Mouse (Mus musculus): ENCODE data around the gene Arhgap44. TPM values are rescaled to one million over a fixed set of nuclear protein-coding genes. Genes with fewer than 3 reads are reported as not detected.

Arhgap44 gene
- polyA plus RNA-seq, 1 experiment from 2014 or later = 16.9 TPM

DNA sequence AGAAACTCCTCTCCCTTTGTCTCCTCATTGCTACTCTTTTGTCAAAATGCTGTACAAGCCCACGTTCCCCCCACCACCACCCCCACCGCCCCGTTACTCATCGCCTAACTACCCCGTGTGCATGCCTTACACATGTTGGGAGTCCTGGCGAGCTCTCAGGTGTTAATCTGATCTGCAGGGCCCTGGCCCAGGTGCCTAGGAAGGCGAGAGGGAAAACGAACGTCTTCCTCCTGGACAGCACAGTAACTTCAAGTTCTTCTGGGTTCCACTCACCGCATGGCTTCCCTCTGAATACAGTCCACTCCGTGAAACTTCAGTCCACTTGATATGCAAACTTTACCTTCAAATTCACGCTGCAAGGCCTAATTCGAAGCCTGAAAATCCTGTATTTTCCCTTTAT, 97.6 kb downstream of the Arhgap44 start:
- 88% methylated on average over 13 of the region's 13 CpGs for WGBS

DNA sequence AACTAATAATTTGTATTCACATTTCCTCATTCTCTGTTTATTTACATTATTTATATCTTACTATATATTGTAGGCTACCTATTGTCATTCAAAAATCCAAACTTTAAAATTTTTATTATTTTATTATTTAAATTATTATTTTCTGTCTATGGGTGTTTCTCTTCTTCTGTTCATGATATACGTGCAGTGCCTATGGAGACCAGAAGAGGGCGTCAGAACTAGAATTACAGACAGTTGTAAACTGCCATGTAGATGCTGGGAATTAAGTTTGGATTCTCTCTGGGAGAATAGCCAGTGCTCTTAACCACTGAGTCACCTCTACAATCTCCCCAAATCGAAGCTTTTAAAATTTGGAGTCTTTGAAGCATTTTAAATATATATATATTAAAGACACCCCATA, 101.3 kb downstream of the Arhgap44 start:
- no peaks in the 10 kb centered on the region for H3K36me3 ChIP-seq (replicated peaks)
- peaks cover 7% of the 10 kb centered on the region for H3K4me1 ChIP-seq
- no peak for ATAC-seq (replicated peaks)
- H3K27me3 ChIP-seq (replicated peaks) = no peaks in the 10 kb centered on the region
- no peak overlapping the region for H3K4me3 ChIP-seq
- H3K9me3 ChIP-seq = no peaks in the 10 kb centered on the region
- WGBS = 60% methylated on average over 3 of the region's 3 CpGs
- H3K4me2 ChIP-seq = no peak overlapping the region
- no peak overlapping the region for H3K9ac ChIP-seq
- no peak overlapping the region for H3K27ac ChIP-seq

More for the DNA sequence above, 97.6 kb downstream of the Arhgap44 start:
- H3K9me3 ChIP-seq = no peaks in the 10 kb centered on the region
- no peak overlapping the region for H3K4me3 ChIP-seq
- H3K9ac ChIP-seq = no peak overlapping the region
- no peaks in the 10 kb centered on the region for H3K36me3 ChIP-seq (replicated peaks)
- no peak overlapping the region for H3K4me2 ChIP-seq
- H3K4me1 ChIP-seq = no peaks in the 10 kb centered on the region
- no peaks in the 10 kb centered on the region for H3K27me3 ChIP-seq (replicated peaks)
- H3K27ac ChIP-seq = no peak overlapping the region
- ATAC-seq (replicated peaks) = no peak

DNA sequence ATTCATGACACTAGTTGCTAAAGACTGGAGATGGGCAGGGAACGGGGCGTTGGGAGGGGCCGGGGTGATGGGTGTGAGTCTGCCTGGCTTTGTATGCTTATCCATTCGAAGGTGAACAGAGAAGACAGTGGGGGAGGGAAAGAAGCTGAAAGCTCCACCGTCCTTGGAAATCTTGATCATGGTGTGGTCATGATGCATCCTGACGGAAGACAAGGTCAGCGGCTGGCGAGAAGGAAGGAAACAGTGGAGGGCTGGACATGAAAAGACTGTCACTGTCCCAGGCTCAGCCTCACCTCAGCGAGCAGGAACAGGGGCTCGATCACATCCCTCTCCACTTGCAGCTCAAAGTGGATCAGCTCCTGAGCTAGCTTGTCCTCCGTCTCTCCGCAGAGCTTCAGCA, 103.2 kb downstream of the Arhgap44 start:
- no peak overlapping the region for H3K4me3 ChIP-seq
- ATAC-seq (replicated peaks) = no peak
- no peaks in the 10 kb centered on the region for H3K27me3 ChIP-seq (replicated peaks)

DNA sequence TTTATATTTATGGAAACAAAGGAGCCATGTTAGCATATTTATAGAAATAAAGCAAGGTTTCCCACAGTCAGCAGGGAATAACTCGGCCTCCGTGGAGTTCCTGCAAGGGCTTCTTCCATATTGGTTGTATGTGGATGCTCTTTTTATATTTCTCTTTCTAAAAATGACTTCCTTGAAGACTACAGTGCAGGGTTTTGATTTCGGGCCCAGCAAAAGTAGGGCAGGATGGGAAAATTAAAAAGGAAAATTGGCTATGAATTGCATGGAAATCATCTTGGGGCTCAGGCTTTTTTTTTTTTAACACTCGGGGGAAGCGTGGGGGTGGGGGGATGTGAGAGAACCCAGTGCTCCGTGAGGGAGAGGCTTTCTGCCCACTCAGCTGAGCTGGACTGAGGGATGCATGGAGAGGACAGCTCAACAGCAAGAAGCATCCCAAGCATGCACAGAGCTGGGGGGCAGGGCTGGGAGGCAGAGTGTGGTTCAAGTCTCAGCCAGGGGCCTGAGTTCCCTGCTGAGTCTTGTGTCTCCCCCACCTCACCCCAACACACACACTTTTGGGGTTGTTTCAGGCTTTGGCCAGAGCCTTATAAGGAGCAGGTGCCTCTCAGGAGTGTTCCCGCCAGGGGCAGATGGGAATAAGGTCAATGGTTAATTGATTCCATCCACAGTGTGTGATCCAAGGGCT, 104.4 kb downstream of the Arhgap44 start:
- Histone ChIP-seq H3K4me3 (no peak overlapping the region), H3K9ac (no peak overlapping the region), H3K27ac (no peak overlapping the region), H3K4me2 (no peak overlapping the region), H3K9me3 (no peaks in the 10 kb centered on the region), H3K36me3 (replicated peaks) (no peaks in the 10 kb centered on the region), H3K4me1 (peaks cover 7% of the 10 kb centered on the region), H3K27me3 (replicated peaks) (no peaks in the 10 kb centered on the region)
- WGBS = 71% methylated on average over 7 of the region's 7 CpGs
- ATAC-seq (replicated peaks) = no peak

More for the DNA sequence above, 103.2 kb downstream of the Arhgap44 start:
- Histone ChIP-seq H3K9ac (no peak overlapping the region), H3K9me3 (no peaks in the 10 kb centered on the region), H3K27ac (no peak overlapping the region), H3K4me1 (peaks cover 7% of the 10 kb centered on the region), H3K36me3 (replicated peaks) (no peaks in the 10 kb centered on the region), H3K4me2 (no peak overlapping the region)
- WGBS = 75% methylated on average over 12 of the region's 12 CpGs

DNA sequence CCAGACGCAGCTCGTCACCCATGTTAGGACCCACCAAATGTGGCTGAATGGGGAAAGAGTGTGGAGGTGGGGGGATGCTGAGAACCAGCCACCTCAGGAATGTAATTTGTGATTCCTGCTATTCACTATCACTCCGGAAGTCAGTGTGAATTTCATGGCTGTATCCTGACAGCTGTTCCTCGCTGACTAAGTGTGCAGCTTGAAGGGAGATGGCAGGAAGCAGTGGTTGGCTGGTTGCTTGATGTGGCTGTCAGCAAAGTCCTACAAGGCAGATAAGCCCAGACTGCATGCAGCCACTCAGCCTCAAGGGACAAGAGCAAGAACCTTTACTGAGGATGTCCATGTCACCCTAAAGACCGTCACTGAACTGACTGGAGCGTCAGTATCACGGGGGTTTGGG, 107.2 kb downstream of the Arhgap44 start:
- Histone ChIP-seq H3K9ac (no peak overlapping the region), H3K9me3 (no peaks in the 10 kb centered on the region), H3K4me3 (no peak overlapping the region), H3K4me2 (no peak overlapping the region), H3K4me1 (peaks cover 7% of the 10 kb centered on the region), H3K27ac (no peak overlapping the region), H3K36me3 (replicated peaks) (no peaks in the 10 kb centered on the region), H3K27me3 (replicated peaks) (no peaks in the 10 kb centered on the region)
- 62% methylated on average over 7 of the region's 7 CpGs for WGBS
- no peak for ATAC-seq (replicated peaks)

DNA sequence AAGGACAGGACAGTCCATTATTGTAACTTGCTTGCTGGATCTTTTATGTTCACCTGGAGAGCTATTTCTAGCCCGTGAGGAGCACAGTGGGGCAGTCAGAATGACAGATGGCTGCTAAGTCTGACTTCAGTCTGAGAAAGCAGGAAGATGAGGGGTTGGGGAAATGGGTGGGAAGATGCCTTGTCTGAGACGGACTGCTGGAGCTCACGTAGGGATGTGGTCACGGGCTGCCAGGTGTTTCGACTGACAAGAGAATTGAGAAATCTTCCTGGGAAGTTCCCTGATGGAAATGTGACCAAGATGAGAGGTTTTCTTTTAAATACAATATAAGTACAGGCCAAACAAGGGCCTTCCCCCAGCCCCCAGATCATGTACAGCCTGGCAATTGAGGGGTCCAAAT, 108.5 kb downstream of the Arhgap44 start:
- ATAC-seq (replicated peaks) = no peak
- H3K4me3 ChIP-seq = no peak overlapping the region
- no peak overlapping the region for H3K4me2 ChIP-seq
- 65% methylated on average over 5 of the region's 5 CpGs for WGBS
- no peak overlapping the region for H3K9ac ChIP-seq
- H3K36me3 ChIP-seq (replicated peaks) = no peaks in the 10 kb centered on the region
- peaks cover 7% of the 10 kb centered on the region for H3K4me1 ChIP-seq
- no peaks in the 10 kb centered on the region for H3K27me3 ChIP-seq (replicated peaks)
- H3K27ac ChIP-seq = no peak overlapping the region
- H3K9me3 ChIP-seq = no peaks in the 10 kb centered on the region

DNA sequence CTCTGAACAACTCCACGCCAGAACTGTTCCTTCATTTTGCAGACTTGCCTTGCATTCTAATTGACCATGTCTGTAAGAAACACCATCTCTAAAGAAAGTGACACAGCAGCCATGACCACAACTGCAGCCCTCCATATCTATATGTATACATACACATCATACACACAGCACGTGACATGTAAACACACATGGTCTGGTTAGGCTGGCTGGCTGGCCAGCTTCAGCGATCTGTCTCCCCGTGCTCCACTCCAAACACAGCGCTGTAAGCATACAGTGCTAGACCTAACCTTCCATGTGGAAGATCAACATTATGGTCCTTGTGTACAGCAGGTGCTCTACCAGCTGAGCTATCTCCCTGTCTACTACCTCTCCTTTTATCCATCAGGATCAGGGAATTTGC, 111.9 kb downstream of the Arhgap44 start:
- Histone ChIP-seq H3K4me3 (no peak overlapping the region), H3K36me3 (replicated peaks) (no peaks in the 10 kb centered on the region), H3K27me3 (replicated peaks) (no peaks in the 10 kb centered on the region), H3K9ac (no peak overlapping the region), H3K9me3 (no peaks in the 10 kb centered on the region), H3K4me1 (no peaks in the 10 kb centered on the region), H3K4me2 (no peak overlapping the region), H3K27ac (no peak overlapping the region)
- 90% methylated on average over 5 of the region's 5 CpGs for WGBS
- no peak for ATAC-seq (replicated peaks)

DNA sequence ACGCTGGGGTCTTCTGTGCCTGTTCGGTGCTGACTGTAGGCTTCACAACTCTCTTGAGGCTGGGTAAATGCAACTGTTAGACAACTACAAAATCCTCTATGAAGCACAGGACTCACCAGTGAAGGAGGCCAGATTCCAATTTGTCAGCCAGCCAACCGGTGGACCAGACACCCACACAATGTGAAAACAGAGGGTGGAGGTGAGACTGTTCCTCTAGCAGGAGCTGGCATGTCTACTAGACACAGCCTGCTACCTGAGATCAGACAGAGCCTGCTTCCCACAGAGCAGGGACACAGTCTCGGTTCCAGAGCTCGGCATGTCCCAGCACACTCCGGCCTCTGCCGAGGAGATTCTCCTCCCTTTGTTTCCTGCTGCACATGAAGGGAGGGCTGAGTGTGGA, 113.7 kb downstream of the Arhgap44 start:
- H3K27me3 ChIP-seq (replicated peaks) = no peaks in the 10 kb centered on the region
- no peak overlapping the region for H3K27ac ChIP-seq
- 84% methylated on average over 7 of the region's 7 CpGs for WGBS
- H3K4me2 ChIP-seq = no peak overlapping the region
- no peak overlapping the region for H3K9ac ChIP-seq
- no peak overlapping the region for H3K4me3 ChIP-seq
- H3K4me1 ChIP-seq = no peaks in the 10 kb centered on the region
- H3K36me3 ChIP-seq (replicated peaks) = no peaks in the 10 kb centered on the region
- no peaks in the 10 kb centered on the region for H3K9me3 ChIP-seq
- no peak for ATAC-seq (replicated peaks)

DNA sequence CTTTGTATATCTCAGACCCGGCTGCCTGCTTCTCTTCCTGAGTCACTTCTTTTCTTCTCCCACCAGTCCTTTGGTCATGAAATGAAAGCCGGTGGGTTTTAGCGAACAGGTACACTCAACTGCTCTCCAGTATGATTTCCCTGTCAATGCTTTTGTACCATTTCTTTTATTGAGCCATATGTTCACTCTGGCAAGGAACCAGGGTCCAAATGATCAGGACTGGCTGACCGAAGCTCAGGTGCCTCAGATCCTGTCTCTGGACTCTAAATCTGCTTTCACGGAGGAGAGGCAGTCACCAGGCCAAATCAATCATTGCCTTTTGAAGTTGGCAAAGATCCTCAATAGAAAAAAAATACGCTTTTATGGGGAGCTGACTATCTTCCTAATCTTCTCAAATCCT, 122.2 kb downstream of the Arhgap44 start:
- Histone ChIP-seq H3K9ac (no peak overlapping the region), H3K36me3 (replicated peaks) (no peaks in the 10 kb centered on the region), H3K27me3 (replicated peaks) (no peaks in the 10 kb centered on the region), H3K4me1 (peaks cover 15% of the 10 kb centered on the region), H3K27ac (no peak overlapping the region), H3K9me3 (no peaks in the 10 kb centered on the region), H3K4me3 (no peak overlapping the region), H3K4me2 (no peak overlapping the region)
- ATAC-seq (replicated peaks) = no peak
- 53% methylated on average over 6 of the region's 6 CpGs for WGBS

DNA sequence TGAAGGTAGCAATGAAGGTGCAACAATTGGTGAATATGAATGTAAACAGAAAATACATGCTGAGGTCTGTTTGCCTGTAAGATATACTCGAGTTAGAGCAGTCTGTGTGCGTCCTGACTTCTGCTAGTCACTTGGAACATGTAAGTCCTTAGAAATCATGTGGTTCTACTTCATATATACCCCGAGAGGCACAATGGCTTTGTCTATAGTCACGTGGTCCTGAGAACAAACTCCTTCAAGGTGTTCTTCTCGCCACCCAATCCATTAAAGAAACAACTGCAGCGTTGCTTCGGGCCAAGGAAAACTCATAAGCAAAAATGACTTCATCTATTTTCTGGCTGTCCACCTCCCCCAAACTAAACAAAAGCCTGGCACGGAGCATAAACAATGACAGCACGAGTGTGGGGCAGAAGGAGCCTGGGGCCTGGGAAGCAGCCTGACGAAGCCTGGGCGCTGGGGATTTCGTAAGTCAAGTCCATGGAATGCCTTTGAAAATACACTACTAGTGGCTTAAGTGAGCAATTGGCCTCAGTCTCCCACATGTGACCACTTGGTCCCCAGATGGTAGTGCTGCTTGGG, 123.2 kb downstream of the Arhgap44 start:
- no peak overlapping the region for H3K27ac ChIP-seq
- ATAC-seq (replicated peaks) = no peak
- peaks cover 15% of the 10 kb centered on the region for H3K4me1 ChIP-seq
- 46% methylated on average over 12 of the region's 12 CpGs for WGBS
- no peak overlapping the region for H3K9ac ChIP-seq
- H3K9me3 ChIP-seq = no peaks in the 10 kb centered on the region
- H3K36me3 ChIP-seq (replicated peaks) = peaks cover 6% of the 10 kb centered on the region; the same call in 1 of the 2 replicates
- no peak overlapping the region for H3K4me3 ChIP-seq
- H3K4me2 ChIP-seq = no peak overlapping the region
- H3K27me3 ChIP-seq (replicated peaks) = no peaks in the 10 kb centered on the region

DNA sequence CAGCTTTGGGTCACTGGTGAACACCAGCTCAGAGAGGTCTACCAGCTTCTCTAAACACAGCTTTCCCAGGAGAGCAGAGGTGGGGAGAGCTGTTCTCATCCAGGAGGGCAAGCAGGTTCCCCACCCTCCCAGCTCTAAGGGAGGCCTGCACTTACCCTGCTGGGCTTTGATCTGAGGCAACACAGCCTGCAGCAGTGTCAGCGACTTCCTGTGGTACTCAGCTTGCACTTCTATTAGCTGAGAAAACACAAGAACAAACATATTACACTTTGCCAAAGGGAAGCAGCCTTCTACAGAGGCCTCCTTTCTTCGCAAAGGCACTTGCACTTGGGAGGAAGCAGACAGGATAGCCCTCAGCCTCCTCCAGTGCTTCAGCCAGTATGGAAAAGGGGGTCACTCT, 123.8 kb downstream of the Arhgap44 start:
- Histone ChIP-seq H3K4me3 (no peak overlapping the region), H3K4me1 (peaks cover 15% of the 10 kb centered on the region), H3K4me2 (no peak overlapping the region), H3K9ac (no peak overlapping the region), H3K27ac (no peak overlapping the region), H3K27me3 (replicated peaks) (no peaks in the 10 kb centered on the region), H3K36me3 (replicated peaks) (peaks cover 11% of the 10 kb centered on the region; the same call in 1 of the 2 replicates), H3K9me3 (no peaks in the 10 kb centered on the region)
- no peak for ATAC-seq (replicated peaks)
- 65% methylated on average over 2 of the region's 2 CpGs for whole genome bisulfite sequencing

DNA sequence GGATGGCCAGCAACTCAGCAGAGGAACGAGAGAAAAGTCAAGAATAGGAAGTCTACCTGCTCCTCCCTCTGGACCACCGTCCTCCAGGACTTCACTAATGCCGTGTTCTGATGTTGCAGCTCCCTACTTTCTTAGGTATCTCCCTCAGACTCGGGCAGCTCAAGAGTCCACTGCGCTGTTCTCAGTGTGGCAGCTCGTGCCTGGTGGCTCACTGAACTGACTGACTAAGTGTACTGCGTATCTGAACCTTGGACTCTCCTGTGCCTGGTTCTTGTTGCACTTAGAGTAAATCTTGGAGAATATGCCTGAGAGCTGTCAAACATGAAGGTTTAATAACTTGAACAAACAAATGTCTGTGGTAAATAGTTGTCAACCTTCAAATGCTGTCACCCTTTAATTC, 130.5 kb downstream of the Arhgap44 start:
- ATAC-seq (replicated peaks) = no peak
- no peaks in the 10 kb centered on the region for H3K9me3 ChIP-seq
- no peak overlapping the region for H3K27ac ChIP-seq
- no peaks in the 10 kb centered on the region for H3K27me3 ChIP-seq (replicated peaks)
- peaks cover 28% of the 10 kb centered on the region; the same call in 1 of the 2 replicates for H3K36me3 ChIP-seq (replicated peaks)
- no peak overlapping the region for H3K9ac ChIP-seq
- no peak overlapping the region for H3K4me3 ChIP-seq
- no peak overlapping the region for H3K4me2 ChIP-seq
- WGBS = 89% methylated on average over 7 of the region's 7 CpGs
- no peaks in the 10 kb centered on the region for H3K4me1 ChIP-seq

DNA sequence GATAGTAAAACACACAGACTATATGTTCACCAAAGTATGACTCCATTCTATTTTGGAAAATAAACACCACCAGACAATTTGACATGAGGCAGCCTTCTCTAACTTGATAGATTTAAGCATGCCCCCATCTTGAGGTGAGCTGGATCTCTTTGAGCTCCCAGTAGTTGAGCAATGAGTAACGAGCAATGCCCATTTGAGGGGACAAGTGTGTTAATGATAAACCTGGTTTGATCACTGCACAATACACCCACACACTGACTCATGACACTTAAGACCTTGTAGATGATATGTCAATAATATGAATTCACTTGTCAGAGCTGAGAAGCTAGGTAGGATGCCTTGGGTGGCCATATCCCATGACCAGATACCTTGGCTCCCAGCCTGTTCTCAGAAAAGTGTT, 132.6 kb downstream of the Arhgap44 start:
- Histone ChIP-seq H3K9ac (no peak overlapping the region), H3K27me3 (replicated peaks) (no peaks in the 10 kb centered on the region), H3K27ac (no peak overlapping the region), H3K4me3 (no peak overlapping the region), H3K4me1 (no peaks in the 10 kb centered on the region), H3K36me3 (replicated peaks) (peaks cover 27% of the 10 kb centered on the region; the same call in 1 of the 2 replicates), H3K4me2 (no peak overlapping the region), H3K9me3 (no peaks in the 10 kb centered on the region)
- 92% methylated on average over 1 of the region's 1 CpGs for WGBS
- ATAC-seq (replicated peaks) = no peak
